Mouse (Mus musculus) CH12.LX (cell line): ENCODE results near the gene Elp6. TPM values are rescaled to one million over a fixed set of nuclear protein-coding genes. Genes with fewer than 3 reads are reported as not detected.

Source experiments
- DNase-seq: peaks from one replicate; pipeline ENCODE4 v3.0.0-alpha.2; 2013; ENCODE audit errors: extremely low read depth
- H3K27ac ChIP-seq: 2 replicates; pipeline ENCODE4 v1.5.1; 2012; ENCODE audit warnings: low read depth, mild to moderate bottlenecking, control low read depth, moderate library complexity; ENCODE audit not compliant: insufficient read depth
- H3K27me3 ChIP-seq: replicated peaks from 2 replicates; pipeline ENCODE3; 2012; ENCODE audit warnings: inconsistent platforms
- H3K36me3 ChIP-seq, 2 experiments: replicated peaks in 1 of 2; 2 replicates each; pipeline versions ENCODE3 to v1.6.1; 2012; ENCODE audit warnings: inconsistent platforms in 1 of 2, low read length in 1 of 2, mild to moderate bottlenecking in 1 of 2, mixed read lengths in 1 of 2, moderate library complexity in 1 of 2; ENCODE audit not compliant: control insufficient read depth in 1 of 2, insufficient read depth in 1 of 2
- H3K4me1 ChIP-seq, 2 experiments: 2 replicates each; pipeline ENCODE4 v1.6.1; 2012; ENCODE audit warnings: inconsistent platforms in 1 of 2, moderate library complexity in 1 of 2; ENCODE audit not compliant: insufficient read depth in 2 of 2, control insufficient read depth in 1 of 2
- H3K4me2 ChIP-seq: 2 replicates; pipeline ENCODE4 v1.6.1; 2012; ENCODE audit warnings: low read depth, mild to moderate bottlenecking, control low read depth; ENCODE audit not compliant: poor library complexity, insufficient read depth, severe bottlenecking
- H3K4me3 ChIP-seq, 3 experiments: fragments of 150-350 bp in 1 of 3; sonication (generic) in 1 of 3; replicated peaks in 1 of 3; 2 replicates each; pipeline versions ENCODE3 to v1.5.1; 2011 to 2012; ENCODE audit warnings: low read depth in 2 of 3, low read length in 2 of 3, mild to moderate bottlenecking in 2 of 3, moderate library complexity in 2 of 3, control low read depth in 1 of 3, improper control_type of control experiment in 1 of 3, inconsistent platforms in 1 of 3, mixed read lengths in 1 of 3; ENCODE audit not compliant: poor library complexity in 1 of 3
- H3K79me2 ChIP-seq: replicated peaks from 2 replicates; pipeline ENCODE4 v1.6.1; 2012; ENCODE audit warnings: mild to moderate bottlenecking, moderate library complexity; ENCODE audit not compliant: control insufficient read depth, poor library complexity, insufficient read depth, severe bottlenecking; ENCODE audit errors: extremely low read depth
- H3K9ac ChIP-seq: 2 replicates; pipeline ENCODE4 v1.6.1; 2012; ENCODE audit warnings: low read depth, mild to moderate bottlenecking, control low read depth, moderate library complexity; ENCODE audit not compliant: insufficient read depth
- H3K9me3 ChIP-seq: replicated peaks from 2 replicates; pipeline ENCODE3; 2012; ENCODE audit warnings: low read length, inconsistent platforms, mixed read lengths
- BHLHE40 ChIP-seq: IDR thresholded peaks from 2 replicates; pipeline ENCODE4 v1.6.1; 2011; ENCODE audit warnings: mild to moderate bottlenecking, low read depth, low read length, improper control_type of control experiment
- CHD1 ChIP-seq: IDR thresholded peaks from 2 replicates; pipeline ENCODE4 v1.6.1; 2012; ENCODE audit warnings: low read depth, low read length, improper control_type of control experiment, inconsistent platforms
- CHD2 ChIP-seq: IDR thresholded peaks from 2 replicates; pipeline ENCODE4 v1.6.1; 2011; ENCODE audit warnings: low read length, improper control_type of control experiment
- CTCF ChIP-seq, 2 experiments: IDR thresholded peaks in 1 of 2; conservative IDR thresholded peaks in 1 of 2; 2 replicates each; pipeline ENCODE4 v1.5.1; 2011 to 2012; ENCODE audit warnings: low read depth in 2 of 2, low read length in 2 of 2, improper control_type of control experiment in 1 of 2, inconsistent platforms in 1 of 2, mild to moderate bottlenecking in 1 of 2, moderate library complexity in 1 of 2
- E2F4 ChIP-seq: IDR thresholded peaks from 2 replicates; pipeline ENCODE4 v1.6.1; 2011; ENCODE audit warnings: low read depth, low read length, improper control_type of control experiment; ENCODE audit not compliant: insufficient replicate concordance
- ELF1 ChIP-seq: IDR thresholded peaks from 2 replicates; pipeline ENCODE4 v1.6.1; 2014; ENCODE audit warnings: low read depth, mild to moderate bottlenecking, inconsistent platforms, low read length, improper control_type of control experiment
- EP300 ChIP-seq: IDR thresholded peaks from 2 replicates; pipeline ENCODE4 v1.6.1; 2011; ENCODE audit warnings: low read length, improper control_type of control experiment
- ETS1 ChIP-seq: conservative IDR thresholded peaks from 2 replicates; pipeline ENCODE4 v1.6.1; 2012; ENCODE audit warnings: low read depth, mild to moderate bottlenecking, inconsistent platforms, low read length, improper control_type of control experiment, moderate library complexity
- GABPA ChIP-seq: IDR thresholded peaks from 2 replicates; pipeline ENCODE4 v1.6.1; 2012; ENCODE audit warnings: low read depth, low read length, improper control_type of control experiment, inconsistent platforms; ENCODE audit not compliant: insufficient replicate concordance
- HCFC1 ChIP-seq: IDR thresholded peaks from 2 replicates; pipeline ENCODE4 v1.6.1; 2012; ENCODE audit warnings: low read depth, mild to moderate bottlenecking, inconsistent platforms, low read length, improper control_type of control experiment
- IRF4 ChIP-seq: IDR thresholded peaks from 2 replicates; pipeline ENCODE4 v1.6.1; 2014; ENCODE audit warnings: low read depth, mild to moderate bottlenecking, inconsistent platforms, low read length, improper control_type of control experiment
- JUN ChIP-seq: IDR thresholded peaks from 2 replicates; pipeline ENCODE4 v1.6.1; 2011; ENCODE audit warnings: low read depth, mild to moderate bottlenecking, low read length, improper control_type of control experiment, moderate library complexity; ENCODE audit not compliant: insufficient read depth
- JUND ChIP-seq: conservative IDR thresholded peaks from 2 replicates; pipeline ENCODE4 v1.6.1; 2011; ENCODE audit warnings: low read depth, low read length, improper control_type of control experiment
- KAT2A ChIP-seq: IDR thresholded peaks from 2 replicates; pipeline ENCODE4 v1.6.1; 2012; ENCODE audit warnings: low read length, improper control_type of control experiment, inconsistent platforms; ENCODE audit not compliant: insufficient replicate concordance
- MAFK ChIP-seq: IDR thresholded peaks from 2 replicates; pipeline ENCODE4 v1.6.1; 2011; ENCODE audit warnings: low read length, improper control_type of control experiment; ENCODE audit not compliant: insufficient replicate concordance
- MAX ChIP-seq: IDR thresholded peaks from 2 replicates; pipeline ENCODE4 v1.6.1; 2011; ENCODE audit warnings: low read length, improper control_type of control experiment
- MAZ ChIP-seq: IDR thresholded peaks from 2 replicates; pipeline ENCODE4 v1.6.1; 2012; ENCODE audit warnings: low read depth, mild to moderate bottlenecking, inconsistent platforms, low read length, improper control_type of control experiment, moderate library complexity
- MEF2A ChIP-seq: IDR thresholded peaks from 2 replicates; pipeline ENCODE4 v1.6.1; 2014; ENCODE audit warnings: low read depth, mild to moderate bottlenecking, inconsistent platforms, low read length, improper control_type of control experiment, borderline replicate concordance
- MXI1 ChIP-seq: IDR thresholded peaks from 2 replicates; pipeline ENCODE4 v1.6.1; 2011; ENCODE audit warnings: mild to moderate bottlenecking, low read depth, low read length, improper control_type of control experiment
- MYC ChIP-seq: IDR thresholded peaks from 2 replicates; pipeline ENCODE4 v1.6.1; 2011; ENCODE audit warnings: low read depth, mild to moderate bottlenecking, improper control_type of control experiment, low read length
- NELFE ChIP-seq: IDR thresholded peaks from 2 replicates; pipeline ENCODE4 v1.6.1; 2011; ENCODE audit warnings: low read depth, low read length, improper control_type of control experiment
- NRF1 ChIP-seq: IDR thresholded peaks from 2 replicates; pipeline ENCODE4 v1.6.1; 2014; ENCODE audit warnings: low read depth, mild to moderate bottlenecking, inconsistent platforms, low read length, improper control_type of control experiment, moderate library complexity
- PAX5 ChIP-seq: IDR thresholded peaks from 2 replicates; pipeline ENCODE4 v1.6.1; 2012; ENCODE audit warnings: low read length, inconsistent platforms, mixed read lengths
- POLR2A ChIP-seq: IDR thresholded peaks from 2 replicates; pipeline ENCODE4 v1.6.1; 2011; ENCODE audit warnings: low read depth, mild to moderate bottlenecking, improper control_type of control experiment, low read length
- POLR2AphosphoS2 ChIP-seq: IDR thresholded peaks from 2 replicates; pipeline ENCODE4 v1.6.1; 2011; ENCODE audit warnings: low read depth, low read length, improper control_type of control experiment
- RAD21 ChIP-seq: IDR thresholded peaks from 2 replicates; pipeline ENCODE4 v1.6.1; 2011; ENCODE audit warnings: low read depth, mild to moderate bottlenecking, low read length, improper control_type of control experiment, moderate library complexity
- RCOR1 ChIP-seq: conservative IDR thresholded peaks from 2 replicates; pipeline ENCODE4 v1.6.1; 2012; ENCODE audit warnings: low read depth, mild to moderate bottlenecking, inconsistent platforms, low read length, improper control_type of control experiment
- SIN3A ChIP-seq: IDR thresholded peaks from 2 replicates; pipeline ENCODE4 v1.6.1; 2012; ENCODE audit warnings: low read length, improper control_type of control experiment, inconsistent platforms
- SMC3 ChIP-seq: IDR thresholded peaks from 2 replicates; pipeline ENCODE4 v1.6.1; 2011; ENCODE audit warnings: low read depth, low read length, improper control_type of control experiment
- TBP ChIP-seq: conservative IDR thresholded peaks from 2 replicates; pipeline ENCODE4 v1.6.1; 2011; ENCODE audit warnings: low read depth, low read length, improper control_type of control experiment
- TCF12 ChIP-seq: IDR thresholded peaks from 2 replicates; pipeline ENCODE4 v1.6.1; 2014; ENCODE audit warnings: low read depth, mild to moderate bottlenecking, inconsistent platforms, low read length, improper control_type of control experiment
- UBTF ChIP-seq: IDR thresholded peaks from 2 replicates; pipeline ENCODE4 v1.6.1; 2012; ENCODE audit warnings: low read depth, mild to moderate bottlenecking, inconsistent platforms, low read length, improper control_type of control experiment, moderate library complexity
- USF1 ChIP-seq: IDR thresholded peaks from 2 replicates; pipeline ENCODE4 v1.6.1; 2014; ENCODE audit warnings: low read depth, mild to moderate bottlenecking, inconsistent platforms, low read length, improper control_type of control experiment
- USF2 ChIP-seq: conservative IDR thresholded peaks from 2 replicates; pipeline ENCODE4 v1.6.1; 2011; ENCODE audit warnings: low read depth, low read length, improper control_type of control experiment
- ZC3H11A ChIP-seq: IDR thresholded peaks from 2 replicates; pipeline ENCODE4 v1.6.1; 2012; ENCODE audit warnings: low read depth, mild to moderate bottlenecking, inconsistent platforms, low read length, improper control_type of control experiment
- ZKSCAN1 ChIP-seq: IDR thresholded peaks from 2 replicates; pipeline ENCODE4 v1.6.1; 2012; ENCODE audit warnings: low read depth, inconsistent platforms, low read length, improper control_type of control experiment, borderline replicate concordance
- ZMIZ1 ChIP-seq: IDR thresholded peaks from 2 replicates; pipeline ENCODE4 v1.6.1; 2012; ENCODE audit warnings: low read depth, mild to moderate bottlenecking, inconsistent platforms, low read length, improper control_type of control experiment
- ZNF384 ChIP-seq: IDR thresholded peaks from 2 replicates; pipeline ENCODE4 v1.6.1; 2012; ENCODE audit warnings: low read depth, low read length, improper control_type of control experiment, inconsistent platforms
- dilution Hi-C: fragments of 300-500 bp; cut with MboI; formaldehyde crosslinking; loops from 2 replicates; pipeline ENCODE4 v1.14.3; 2020; ENCODE audit warnings: low sequenced_read_pairs; ENCODE audit not compliant: extremely low pct_unique_long_range_greater_than_20kb, extremely low pct_ligation_motif_present
- in situ Hi-C: fragments of 300-500 bp; cut with MboI; formaldehyde crosslinking; loops from 3 replicates; pipeline ENCODE4 v1.14.3; 2019; ENCODE audit warnings: low sequenced_read_pairs, low pct_ligation_motif_present, low pct_unique_long_range_greater_than_20kb, mixed read lengths
- polyA plus RNA-seq: library from polyadenylated mRNA; unstranded; fragments of >175 nt; gene quantifications from 2 replicates; pipeline ENCODE4 v1.2.1, GENCODE M21; 2012; ENCODE audit warnings: low read depth; ENCODE audit not compliant: insufficient read length
- total RNA-seq, 2 experiments: library from RNA; depleted of rRNA; stranded (reverse); fragments of 300-350 nt in 1 of 2; fragments of >200 nt in 1 of 2; gene quantifications; 2 replicates each; pipeline ENCODE4 v1.2.3; 2012 to 2014

Gene Elp6
- total RNA-seq (2012; rRNA removed), result 32.4 and 35.4 TPM in 2 replicates
- total RNA-seq (2014; rRNA removed), result 42.6 and 44.7 TPM in 2 replicates
- polyA plus RNA-seq, result 24.2 and 25.3 TPM in 2 replicates

GRCm38 (mm10) chr9:110304969-110305651, at the start of gene Elp6:
TSS of gene Elp6 (plus strand) at chr9:110305173.
- in situ Hi-C loops (no loop called here), dilution Hi-C loops (no loop called here)
- Histone ChIP-seq H3K4me1 (peaks cover 7 to 20% of the 10 kb centered on the region in 2 experiments), H3K27ac (peak within 1 kb of the TSS; percentile 78), H3K9me3 (peaks cover 16% of the 10 kb centered on the region), H3K9ac (peak within 1 kb of the TSS; percentile 88), H3K36me3 (peaks cover 4 to 18% of the 10 kb centered on the region in 2 experiments), H3K27me3 (no peaks in the 10 kb centered on the region), H3K79me2 (peaks cover 14% of the 10 kb centered on the region), H3K4me2 (peak within 1 kb of the TSS; percentile 88), H3K4me3 (peak within 1 kb of the TSS; percentile 74 to 80 (median 74))
- peak; percentile 92 for DNase-seq
- TF ChIP-seq ZKSCAN1, result no peak
- peak; percentile 99 for TF ChIP-seq HCFC1
- TF ChIP-seq GABPA, result peak; percentile 45; the same call in 1 of the 2 replicates
- TF ChIP-seq IRF4, result peak; percentile 43
- no peak for TF ChIP-seq ZC3H11A
- TF ChIP-seq POLR2AphosphoS2, result peak; percentile 86; the same call in 1 of the 2 replicates
- TF ChIP-seq POLR2A, result peak; percentile 97
- TF ChIP-seq UBTF, result 0 out of 2 replicates have a peak, but pooled peaks have one; percentile 23
- peak; percentile 71 for TF ChIP-seq MXI1
- TF ChIP-seq RAD21, result no peak
- peak; percentile 61 for TF ChIP-seq BHLHE40
- TF ChIP-seq NELFE, result peak; percentile 98
- no peak for TF ChIP-seq JUN
- no peak for TF ChIP-seq ZNF384
- no peak; the same call in 1 of the 2 replicates for TF ChIP-seq RCOR1
- TF ChIP-seq CHD2, result peak; percentile 81
- TF ChIP-seq NRF1, result peak; percentile 96
- TF ChIP-seq USF1, result no peak
- peak; percentile 66 for TF ChIP-seq SIN3A
- TF ChIP-seq SMC3, result no peak
- TF ChIP-seq CHD1, result 0 out of 2 replicates have a peak, but pooled peaks have one; percentile 15
- no peak for TF ChIP-seq EP300
- TF ChIP-seq MAFK, result no peak
- no peak for TF ChIP-seq USF2
- TF ChIP-seq E2F4, result 0 out of 2 replicates have a peak, but pooled peaks have one; percentile 3
- peak; percentile 90 for TF ChIP-seq MAX
- TF ChIP-seq TCF12, result peak; percentile 76
- TF ChIP-seq MYC, result peak; percentile 82
- 0 out of 2 replicates have a peak, but pooled peaks have one; percentile 39 for TF ChIP-seq MAZ
- TF ChIP-seq ETS1, result no peak
- no peak for TF ChIP-seq JUND
- TF ChIP-seq PAX5, result no peak
- TF ChIP-seq KAT2A, result peak; percentile 95; the same call in 1 of the 2 replicates
- TF ChIP-seq TBP, result peak; percentile 89; the same call in 1 of the 2 replicates
- peak; percentile 96 for TF ChIP-seq ZMIZ1
- TF ChIP-seq CTCF (conservative IDR thresholded peaks at IDR 0.05 in 1 of 2, IDR thresholded peaks at IDR 0.05 in 1 of 2; ENCODE audit: low read depth in 2 of 2, low read length in 2 of 2), result no peak
- no peak for TF ChIP-seq MEF2A
- TF ChIP-seq ELF1, result peak; percentile 92
